Mouse (Mus musculus): ENCODE results near the gene Sept5.

Gene Sept5

GRCm38 (mm10) chr16:18583673-18584357 lies 45.9 kb downstream of the Sept5 start:
- DNase-seq (ENCODE audit: low read depth): no peak

GRCm38 (mm10) chr16:18583169-18583568 lies 46.6 kb downstream of the Sept5 start:
- DNase-seq (ENCODE audit: low read depth): no peak

- no peak for DNase-seq (ENCODE audit: low read depth)
These were observed 47.2 kb downstream of the Sept5 start for GRCm38 (mm10) chr16:18582426-18583148.

- DNase-seq (ENCODE audit: low read depth): no peak
These were observed 48.0 kb downstream of the Sept5 start for GRCm38 (mm10) chr16:18581623-18582205.

GRCm38 (mm10) chr16:18581050-18581622 lies 48.6 kb downstream of the Sept5 start:
- DNase-seq (ENCODE audit: low read depth): no peak

GRCm38 (mm10) chr16:18580389-18580788 lies 49.4 kb downstream of the Sept5 start:
- no peak for DNase-seq (ENCODE audit: low read depth)

GRCm38 (mm10) chr16:18577599-18578160 lies 52.1 kb downstream of the Sept5 start:
- DNase-seq (ENCODE audit: low read depth): no peak

GRCm38 (mm10) chr16:18577071-18577470 lies 52.7 kb downstream of the Sept5 start:
- no peak for DNase-seq (ENCODE audit: low read depth)

- DNase-seq (ENCODE audit: low read depth): no peak
These were observed 55.6 kb downstream of the Sept5 start for GRCm38 (mm10) chr16:18574196-18574595.

Data from naive thymus-derived CD4-positive, alpha-beta T cell, adult 2 months (primary cell).